Mouse (Mus musculus): ENCODE measurements at regions not wholly inside any gene's neighbourhood (a gene's known extent, or its start where the extent isn't known, plus 50 kb on each side); places are given as distances from the start of the nearest gene placed in this dataset.

GRCm38 (mm10) chr10:43742085-43743054 is 159.2 kb downstream of the Qrsl1 start:
- TF ChIP-seq CTCF (IDR thresholded peaks at IDR 0.05; ENCODE audit: insufficient read depth, low read length), result no peak
- no peak for TF ChIP-seq POLR2A (IDR thresholded peaks at IDR 0.05; ENCODE audit: borderline replicate concordance, extremely low read depth, low read depth, low read length)
